Mouse (Mus musculus) erythroblast, embryonic 14.5 days (primary cell): Measurements from ENCODE around the gene Cyp17a1.

ENCODE experiments used
- GATA1 ChIP-seq: IDR thresholded peaks from 2 replicates; pipeline ENCODE4 v1.6.1; 2012; ENCODE audit warnings: low read length, inconsistent platforms, mixed read lengths
- TAL1 ChIP-seq: IDR thresholded peaks from 3 replicates; pipeline ENCODE4 v1.6.1; 2012; ENCODE audit warnings: low read length, inconsistent platforms, mixed read lengths

- no peak for TF ChIP-seq GATA1
- no peak for TF ChIP-seq TAL1
Observed at GRCm38 (mm10) chr19:46643236-46643635, 29.7 kb downstream of the Cyp17a1 start.
